Mouse (Mus musculus): Measurements from ENCODE around the gene Cyb5r1. TPM values are rescaled to one million over a fixed set of nuclear protein-coding genes. Genes with fewer than 3 reads are reported as not detected.
A peak's percentile ranks its signal among the peaks of the same experiment; 100 is the strongest.
"Not testable (repeated sequence)": the region's sequence is repeated elsewhere in the genome, so short reads cannot be mapped to it uniquely, and the experiment has no call there.

Cyb5r1 gene
- polyA plus RNA-seq, 1 experiment from 2014 or later = 14.2 TPM

DNA sequence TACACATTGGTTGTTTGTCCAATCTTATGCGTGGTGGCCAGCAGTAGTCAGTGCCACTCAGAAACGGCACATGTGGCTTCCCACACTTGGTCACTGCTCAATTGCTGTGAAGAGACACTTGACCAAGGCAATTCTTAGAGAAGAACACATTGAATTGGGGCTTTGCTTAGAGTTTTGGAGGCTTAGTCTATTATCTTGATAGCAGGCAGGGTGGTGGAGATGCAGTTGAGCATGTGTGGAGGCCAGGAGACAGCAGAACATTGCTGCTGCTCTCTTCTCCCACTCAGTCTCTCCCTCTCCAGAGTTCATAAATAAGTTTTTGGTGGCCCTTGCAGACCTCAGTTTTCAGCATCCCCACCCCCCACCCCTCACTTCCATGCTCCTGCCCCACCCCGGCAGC, 37.0 kb downstream of the Cyb5r1 start:
- Histone ChIP-seq H3K36me3 (ENCODE audit: control insufficient read depth, insufficient read depth, low read length) (no peaks in the 10 kb centered on the region), H3K9ac (ENCODE audit: low read length) (no peak overlapping the region), H3K9me3 (ENCODE audit: control insufficient read depth, low read length) (no peaks in the 10 kb centered on the region), H3K27ac (replicated peaks) (no peak overlapping the region), H3K4me1 (replicated peaks; ENCODE audit: control insufficient read depth, insufficient read depth) (no peaks in the 10 kb centered on the region), H3K4me3 (ENCODE audit: low read depth, low read length) (no peak overlapping the region), H3K4me2 (replicated peaks; ENCODE audit: low read depth) (no peak overlapping the region), H3K27me3 (ENCODE audit: control insufficient read depth, insufficient read depth, low read length) (no peaks in the 10 kb centered on the region)
- DNase-seq (ENCODE audit: low spot score) = no peak
- TF ChIP-seq EP300 (optimal IDR thresholded peaks at IDR 0.05) (no peak), CTCF (IDR thresholded peaks at IDR 0.05; ENCODE audit: low read depth) (no peak)
- WGBS = 87% methylated on average over 3 of the region's 3 CpGs
- ATAC-seq (ENCODE audit: low FRiP score, low TSS enrichment) = no peak

DNA sequence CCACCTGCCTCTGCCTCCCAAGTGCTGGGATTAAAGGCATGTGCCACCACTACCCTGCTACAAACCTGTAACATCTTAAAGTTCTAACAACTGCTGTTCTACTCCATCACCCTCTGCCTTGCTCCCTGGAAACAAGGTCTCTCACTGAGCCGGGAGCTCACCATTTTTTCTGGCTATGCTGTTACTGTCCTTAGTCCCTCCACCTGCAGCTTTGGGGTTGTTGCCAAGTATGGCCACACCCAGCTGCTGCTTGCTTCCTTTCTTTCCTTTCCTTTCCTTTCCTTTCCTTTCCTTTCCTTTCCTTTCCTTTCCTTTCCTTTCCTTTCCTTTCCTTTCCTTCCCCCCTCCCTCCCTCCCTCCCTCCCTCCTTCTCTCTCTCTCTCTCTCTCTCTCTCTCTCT, 37.9 kb downstream of the Cyb5r1 start:
- H3K27me3 ChIP-seq (ENCODE audit: control insufficient read depth, insufficient read depth, low read length); DNase-seq (ENCODE audit: low spot score); H3K4me2 ChIP-seq (replicated peaks; ENCODE audit: low read depth); H3K27ac ChIP-seq (replicated peaks); H3K4me3 ChIP-seq (ENCODE audit: low read depth, low read length); H3K9me3 ChIP-seq (ENCODE audit: control insufficient read depth, low read length); H3K36me3 ChIP-seq (ENCODE audit: control insufficient read depth, insufficient read depth, low read length); ATAC-seq (ENCODE audit: low FRiP score, low TSS enrichment); H3K4me1 ChIP-seq (replicated peaks; ENCODE audit: control insufficient read depth, insufficient read depth); H3K9ac ChIP-seq (ENCODE audit: low read length): not testable (repeated sequence)
- 55% methylated on average over 1 of the region's 1 CpGs for WGBS

DNA sequence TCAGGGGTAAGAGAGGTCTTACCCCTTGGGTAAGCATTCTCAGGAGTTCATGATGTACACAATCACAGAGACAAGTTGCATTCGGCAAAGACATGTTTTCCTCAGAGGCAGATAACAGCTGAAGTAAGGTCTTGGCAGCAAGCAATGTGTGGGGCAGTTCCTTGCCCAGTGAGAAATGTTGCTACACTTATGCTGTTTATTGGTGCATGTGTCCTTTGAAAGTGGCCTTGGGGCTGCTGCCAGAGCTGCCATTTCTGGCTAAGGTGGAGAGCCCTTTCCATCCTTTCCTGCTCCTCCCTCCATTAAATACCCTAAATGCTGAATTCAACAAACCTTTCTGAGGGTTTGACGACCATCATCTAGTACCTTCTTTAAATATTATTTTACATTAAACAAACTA, 40.1 kb downstream of the Cyb5r1 start:
- DNase-seq (ENCODE audit: low spot score) = no peak
- TF ChIP-seq CTCF (IDR thresholded peaks at IDR 0.05; ENCODE audit: low read depth) = no peak
- no peak for TF ChIP-seq EP300 (optimal IDR thresholded peaks at IDR 0.05)
- ATAC-seq (ENCODE audit: low FRiP score, low TSS enrichment) = no peak
- Histone ChIP-seq H3K4me1 (replicated peaks; ENCODE audit: control insufficient read depth, insufficient read depth) (no peaks in the 10 kb centered on the region), H3K4me2 (replicated peaks; ENCODE audit: low read depth) (no peak overlapping the region), H3K4me3 (ENCODE audit: low read depth, low read length) (no peak overlapping the region), H3K36me3 (ENCODE audit: control insufficient read depth, insufficient read depth, low read length) (no peaks in the 10 kb centered on the region), H3K9me3 (ENCODE audit: control insufficient read depth, low read length) (no peaks in the 10 kb centered on the region), H3K27me3 (ENCODE audit: control insufficient read depth, insufficient read depth, low read length) (no peaks in the 10 kb centered on the region), H3K9ac (ENCODE audit: low read length) (no peak overlapping the region), H3K27ac (replicated peaks) (no peak overlapping the region)
- WGBS = 80% methylated on average over 2 of the region's 2 CpGs

DNA sequence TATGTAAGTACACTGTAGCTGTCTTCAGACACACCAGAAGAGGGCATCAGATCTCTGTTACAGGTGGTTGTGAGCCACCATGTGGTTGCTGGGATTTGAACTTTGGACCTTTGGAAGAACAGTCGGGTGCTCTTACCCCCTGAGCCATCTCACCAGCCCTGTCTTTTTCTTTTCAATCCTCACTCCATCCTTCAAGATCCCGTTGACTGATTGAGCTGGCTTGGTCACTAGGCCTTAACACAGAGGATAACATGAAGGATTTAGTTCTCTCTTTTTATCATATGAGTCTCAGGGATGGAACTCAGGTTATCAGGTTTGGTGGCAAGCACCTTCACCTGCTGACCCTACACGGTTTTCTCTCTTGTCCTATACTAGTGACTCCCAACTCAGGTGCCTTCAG, 43.2 kb downstream of the Cyb5r1 start:
- not testable (repeated sequence) for H3K4me1 ChIP-seq (replicated peaks; ENCODE audit: control insufficient read depth, insufficient read depth); H3K27ac ChIP-seq (replicated peaks); H3K4me2 ChIP-seq (replicated peaks; ENCODE audit: low read depth); ATAC-seq (ENCODE audit: low FRiP score, low TSS enrichment); H3K4me3 ChIP-seq (ENCODE audit: low read depth, low read length); H3K9me3 ChIP-seq (ENCODE audit: control insufficient read depth, low read length); DNase-seq (ENCODE audit: low spot score); H3K36me3 ChIP-seq (ENCODE audit: control insufficient read depth, insufficient read depth, low read length); H3K9ac ChIP-seq (ENCODE audit: low read length); H3K27me3 ChIP-seq (ENCODE audit: control insufficient read depth, insufficient read depth, low read length)
- WGBS = 51% methylated on average over 3 of the region's 3 CpGs

DNA sequence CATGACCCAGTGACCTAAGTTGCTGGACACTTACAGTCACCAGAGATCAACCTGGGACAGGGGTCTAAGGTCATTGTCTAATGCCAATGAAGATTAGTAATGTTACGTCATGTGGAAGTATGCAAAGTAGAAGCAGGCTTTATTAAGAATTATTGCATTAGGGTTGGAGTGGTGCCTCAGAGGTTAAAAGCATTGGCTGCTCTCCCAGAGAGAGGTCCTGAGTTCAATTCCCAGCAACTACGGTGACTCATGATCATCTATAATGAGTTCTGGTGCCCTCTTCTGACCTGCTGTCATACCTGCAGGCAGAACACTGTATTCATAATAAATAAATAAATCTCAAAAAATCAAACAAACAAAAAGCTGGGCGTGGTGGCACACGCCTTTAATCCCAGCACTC, 44.8 kb downstream of the Cyb5r1 start:
- TF ChIP-seq CTCF (IDR thresholded peaks at IDR 0.05; ENCODE audit: low read depth) = no peak
- TF ChIP-seq EP300 (optimal IDR thresholded peaks at IDR 0.05) = no peak
- no peak overlapping the region for H3K27ac ChIP-seq (replicated peaks)
- 74% methylated on average over 4 of the region's 4 CpGs for WGBS
- H3K4me2 ChIP-seq (replicated peaks; ENCODE audit: low read depth) = no peak overlapping the region
- DNase-seq (ENCODE audit: low spot score) (no peak), ATAC-seq (ENCODE audit: low FRiP score, low TSS enrichment) (no peak)
- no peak overlapping the region for H3K4me3 ChIP-seq (ENCODE audit: low read depth, low read length)
- no peaks in the 10 kb centered on the region for H3K9me3 ChIP-seq (ENCODE audit: control insufficient read depth, low read length)
- H3K27me3 ChIP-seq (ENCODE audit: control insufficient read depth, insufficient read depth, low read length) = no peaks in the 10 kb centered on the region
- no peaks in the 10 kb centered on the region for H3K4me1 ChIP-seq (replicated peaks; ENCODE audit: control insufficient read depth, insufficient read depth)
- no peaks in the 10 kb centered on the region for H3K36me3 ChIP-seq (ENCODE audit: control insufficient read depth, insufficient read depth, low read length)
- H3K9ac ChIP-seq (ENCODE audit: low read length) = no peak overlapping the region

DNA sequence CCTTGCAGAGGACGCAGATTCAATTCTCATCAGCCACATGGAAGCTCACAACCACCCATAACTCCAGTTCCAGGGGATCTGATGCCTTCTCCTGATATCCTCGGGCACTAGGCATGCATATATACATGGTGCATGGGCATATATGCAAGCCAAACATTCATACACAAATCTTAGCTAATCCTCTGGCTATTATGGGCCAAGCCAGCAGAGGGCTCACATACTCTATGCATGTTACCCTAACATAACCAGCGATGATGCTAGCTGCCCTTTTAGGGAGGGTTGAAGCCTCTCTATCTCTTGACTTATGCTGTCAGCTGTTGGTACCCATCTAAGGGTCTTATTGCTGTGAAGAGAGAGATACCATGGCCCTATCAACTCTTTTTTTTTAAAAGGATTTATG, 45.6 kb downstream of the Cyb5r1 start:
- WGBS = 36% methylated on average over 3 of the region's 3 CpGs
- H3K27me3 ChIP-seq (ENCODE audit: control insufficient read depth, insufficient read depth, low read length) = no peaks in the 10 kb centered on the region
- ATAC-seq (ENCODE audit: low FRiP score, low TSS enrichment) (no peak), DNase-seq (ENCODE audit: low spot score) (peak; percentile 46)
- no peak overlapping the region for H3K27ac ChIP-seq (replicated peaks)
- no peak overlapping the region for H3K4me3 ChIP-seq (ENCODE audit: low read depth, low read length)
- H3K36me3 ChIP-seq (ENCODE audit: control insufficient read depth, insufficient read depth, low read length) = no peaks in the 10 kb centered on the region
- no peak overlapping the region for H3K4me2 ChIP-seq (replicated peaks; ENCODE audit: low read depth)
- no peak overlapping the region for H3K9ac ChIP-seq (ENCODE audit: low read length)
- no peaks in the 10 kb centered on the region for H3K9me3 ChIP-seq (ENCODE audit: control insufficient read depth, low read length)
- no peak for TF ChIP-seq EP300 (optimal IDR thresholded peaks at IDR 0.05)
- TF ChIP-seq CTCF (IDR thresholded peaks at IDR 0.05; ENCODE audit: low read depth) = peak; percentile 78
- no peaks in the 10 kb centered on the region for H3K4me1 ChIP-seq (replicated peaks; ENCODE audit: control insufficient read depth, insufficient read depth)

All from stomach, postnatal 0 days (tissue).